ENCODE assay signal across 17 mouse cellular contexts in the genomic region with DNA sequence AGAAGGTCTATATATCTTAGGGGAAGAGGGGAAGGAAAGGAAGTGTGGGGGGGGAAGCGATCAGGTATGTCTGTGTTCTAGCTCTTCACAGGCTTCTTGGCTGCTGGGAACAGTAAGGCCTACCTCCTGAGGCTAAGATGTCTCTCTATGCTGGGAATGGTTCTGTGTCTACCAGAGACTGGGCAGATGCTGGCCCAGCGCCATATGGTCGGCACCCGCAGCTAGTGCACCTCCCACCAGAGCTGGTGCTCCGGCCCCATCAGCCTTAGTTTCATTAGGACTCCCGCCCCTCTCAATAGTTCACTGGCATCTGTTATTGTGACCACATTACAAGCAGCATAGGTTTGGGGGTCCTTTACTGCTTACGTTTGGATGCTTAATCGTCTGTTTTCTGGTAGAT.
DNase-seq lines count a peak whose midpoint lies in the region; ATAC-seq lines count a peak whose summit lies in the region.
"Had no signal": no experiment of that assay in that cellular context is flagged by ENCODE, and none has a peak within 500 bp of the region (broad histone marks: within the 10 kb centered on the region; RNA-seq: fewer than 3 reads in every experiment).

No protein-coding gene starts in this region.

- DNase-seq in embryonic facial prominence, embryonic 11.5 days (ENCODE audit: low spot score): no peak
- DNase-seq in embryonic facial prominence, embryonic 10.5 days (ENCODE audit: low spot score): no peak
- DNase-seq in kidney, adult 8-10 months: no peak
- DNase-seq in retina, postnatal 1 day: peak; percentile 34
- no peak for DNase-seq in retina, embryonic 14.5 days (ENCODE audit: low spot score)
- DNase-seq in cerebellum, postnatal 36 days: peak; percentile 17 to 26
- no peak for DNase-seq in heart, postnatal 4 days
- DNase-seq: forebrain, postnatal 0 days; heart, adult 2 months; lung, adult 18-20 months; lung, postnatal 14 days; thymus, postnatal 36 days had no signal

- no peak overlapping the region for H3K27ac ChIP-seq in embryonic facial prominence, embryonic 11.5 days (replicated peaks; ENCODE audit: low read depth, low read length)
- H3K27ac ChIP-seq in embryonic facial prominence, embryonic 10.5 days (replicated peaks): no peak overlapping the region; the same call in 1 of the 2 replicates
- H3K27ac ChIP-seq in kidney, embryonic 15.5 days: no peak overlapping the region
- H3K27ac ChIP-seq: embryonic facial prominence, embryonic 13.5 days; heart, adult 2 months; heart, embryonic 15.5 days had no signal

- H3K4me3 ChIP-seq in embryonic facial prominence, embryonic 11.5 days (ENCODE audit: low read depth, low read length): no peak overlapping the region
- no peak overlapping the region for H3K4me3 ChIP-seq in embryonic facial prominence, embryonic 10.5 days
- H3K4me3 ChIP-seq in kidney, embryonic 15.5 days (replicated peaks): no peak overlapping the region
- H3K4me3 ChIP-seq: embryonic facial prominence, embryonic 13.5 days; heart, adult 2 months; heart, embryonic 15.5 days; megakaryocyte, embryonic 14.5 days had no signal

- ATAC-seq in embryonic facial prominence, embryonic 11.5 days (replicated peaks; ENCODE audit: insufficient number of reproducible peaks, low FRiP score, low TSS enrichment, low read depth): 0 out of 2 replicates have a peak, but pooled peaks have one; percentile 26
- peak; percentile 24; the same call in 1 of the 2 replicates for ATAC-seq in kidney, embryonic 15.5 days (replicated peaks; ENCODE audit: low FRiP score)
- ATAC-seq: forebrain, postnatal 0 days; inflammation-experienced regulatory T-cells, adult 6 months had no signal

- H3K4me2 ChIP-seq in embryonic facial prominence, embryonic 11.5 days (ENCODE audit: low read depth, low read length): no peak overlapping the region
- H3K4me2 ChIP-seq in kidney, embryonic 15.5 days: no peak overlapping the region
- H3K4me2 ChIP-seq: embryonic facial prominence, embryonic 13.5 days; heart, embryonic 15.5 days had no signal

- no peaks in the 10 kb centered on the region for H3K9me3 ChIP-seq in embryonic facial prominence, embryonic 11.5 days (replicated peaks; ENCODE audit: control insufficient read depth, low read length)
- no peaks in the 10 kb centered on the region for H3K9me3 ChIP-seq in embryonic facial prominence, embryonic 10.5 days
- no peaks in the 10 kb centered on the region for H3K9me3 ChIP-seq in kidney, embryonic 15.5 days (replicated peaks)
- H3K9me3 ChIP-seq: embryonic facial prominence, embryonic 13.5 days; heart, embryonic 15.5 days had no signal

- 85% methylated on average over 8 of the region's 8 CpGs for WGBS in embryonic facial prominence, embryonic 11.5 days
- WGBS in embryonic facial prominence, embryonic 10.5 days: 87% methylated on average over 8 of the region's 8 CpGs
- WGBS in kidney, embryonic 15.5 days: 70% methylated on average over 8 of the region's 8 CpGs

- H3K27me3 ChIP-seq in embryonic facial prominence, embryonic 11.5 days (ENCODE audit: control insufficient read depth, insufficient read depth, low read length): no peaks in the 10 kb centered on the region
- H3K27me3 ChIP-seq in embryonic facial prominence, embryonic 10.5 days (replicated peaks; ENCODE audit: low read depth, poor library complexity, severe bottlenecking): 0 out of 2 replicates have a peak, but pooled peaks cover 8% of the 10 kb centered on the region
- no peaks in the 10 kb centered on the region for H3K27me3 ChIP-seq in kidney, embryonic 15.5 days
- H3K27me3 ChIP-seq: heart, embryonic 15.5 days had no signal

- no peaks in the 10 kb centered on the region for H3K36me3 ChIP-seq in embryonic facial prominence, embryonic 11.5 days (replicated peaks; ENCODE audit: control insufficient read depth, insufficient read depth, low read depth, low read length)
- no peaks in the 10 kb centered on the region for H3K36me3 ChIP-seq in embryonic facial prominence, embryonic 10.5 days (replicated peaks)
- no peaks in the 10 kb centered on the region for H3K36me3 ChIP-seq in kidney, embryonic 15.5 days
- H3K36me3 ChIP-seq: embryonic facial prominence, embryonic 13.5 days; heart, embryonic 15.5 days had no signal

- no peak overlapping the region for H3K9ac ChIP-seq in embryonic facial prominence, embryonic 11.5 days (replicated peaks; ENCODE audit: low read length)
- H3K9ac ChIP-seq in kidney, embryonic 15.5 days: no peak overlapping the region
- H3K9ac ChIP-seq: embryonic facial prominence, embryonic 13.5 days; forebrain, postnatal 0 days; heart, embryonic 15.5 days had no signal

- H3K4me1 ChIP-seq in embryonic facial prominence, embryonic 11.5 days (ENCODE audit: control insufficient read depth, insufficient read depth, low read length): no peaks in the 10 kb centered on the region
- H3K4me1 ChIP-seq in embryonic facial prominence, embryonic 10.5 days: peaks cover 33% of the 10 kb centered on the region
- H3K4me1 ChIP-seq in kidney, embryonic 15.5 days: peaks cover 23% of the 10 kb centered on the region

Comparison
In these comparisons a context has a peak if more than half of its experiments do, and no peak if none do; other contexts are left out.
1. DNase-seq: peak in retina, postnatal 1 day (single experiment) and cerebellum, postnatal 36 days (2 of 2); none in embryonic facial prominence, embryonic 11.5 days (single experiment), embryonic facial prominence, embryonic 10.5 days (single experiment), kidney, adult 8-10 months (0 of 2), retina, embryonic 14.5 days (single experiment) and heart, postnatal 4 days (single experiment).